Mouse (Mus musculus) regulatory T cell (primary cell): ENCODE measurements around the gene Hoxc5.

Source experiments
- in situ Hi-C: fragments of 300-600 bp; cut with MboI, MseI; formaldehyde crosslinking; loops from one replicate; pipeline ENCODE4 v1.15.1; 2025; ENCODE audit warnings: high pct_unique_total_duplicates

Gene Hoxc5

GRCm38 (mm10) chr15:103010847-103011555, 43.8 kb downstream of the Hoxc5 start:
- in situ Hi-C loops = no loop called here

GRCm38 (mm10) chr15:103011928-103012486, 44.8 kb downstream of the Hoxc5 start:
- in situ Hi-C loops = no loop called here

DNA sequence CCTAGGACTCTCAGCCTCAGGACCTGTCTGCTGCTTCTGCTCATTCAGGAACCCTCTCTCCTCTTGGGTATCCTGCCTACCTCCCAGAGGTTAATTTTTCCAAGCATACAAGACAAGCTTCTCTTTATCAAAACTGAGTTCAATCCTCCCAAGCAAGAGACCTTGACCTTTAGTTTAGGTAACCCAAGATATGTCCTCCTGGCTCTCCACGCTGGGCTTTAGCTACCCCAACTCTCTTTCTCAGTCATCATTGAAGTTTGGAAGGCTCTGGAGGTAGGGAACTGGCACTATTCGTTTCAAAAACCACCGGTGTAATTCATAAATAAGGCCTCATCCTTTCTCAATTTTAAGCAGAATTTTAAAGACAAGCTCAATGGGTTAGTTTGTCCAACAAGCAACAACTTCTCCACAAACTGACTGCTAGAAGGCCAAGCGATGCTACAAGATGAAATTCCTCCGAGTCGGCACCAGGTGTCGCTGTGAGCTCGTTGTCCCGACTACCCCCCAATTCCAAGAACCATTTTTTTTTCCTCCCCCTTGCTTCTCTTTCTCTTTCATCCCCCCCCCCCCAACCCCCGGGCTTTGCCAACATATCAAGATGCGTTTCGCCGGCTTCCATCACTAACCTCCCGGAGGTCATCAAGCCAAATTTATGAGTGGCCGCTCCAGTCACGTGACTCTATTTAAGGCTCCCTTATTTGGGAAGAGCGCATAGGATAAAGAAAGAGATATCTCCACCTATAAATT, 46.2 kb downstream of the Hoxc5 start:
- in situ Hi-C loops = no loop called here

DNA sequence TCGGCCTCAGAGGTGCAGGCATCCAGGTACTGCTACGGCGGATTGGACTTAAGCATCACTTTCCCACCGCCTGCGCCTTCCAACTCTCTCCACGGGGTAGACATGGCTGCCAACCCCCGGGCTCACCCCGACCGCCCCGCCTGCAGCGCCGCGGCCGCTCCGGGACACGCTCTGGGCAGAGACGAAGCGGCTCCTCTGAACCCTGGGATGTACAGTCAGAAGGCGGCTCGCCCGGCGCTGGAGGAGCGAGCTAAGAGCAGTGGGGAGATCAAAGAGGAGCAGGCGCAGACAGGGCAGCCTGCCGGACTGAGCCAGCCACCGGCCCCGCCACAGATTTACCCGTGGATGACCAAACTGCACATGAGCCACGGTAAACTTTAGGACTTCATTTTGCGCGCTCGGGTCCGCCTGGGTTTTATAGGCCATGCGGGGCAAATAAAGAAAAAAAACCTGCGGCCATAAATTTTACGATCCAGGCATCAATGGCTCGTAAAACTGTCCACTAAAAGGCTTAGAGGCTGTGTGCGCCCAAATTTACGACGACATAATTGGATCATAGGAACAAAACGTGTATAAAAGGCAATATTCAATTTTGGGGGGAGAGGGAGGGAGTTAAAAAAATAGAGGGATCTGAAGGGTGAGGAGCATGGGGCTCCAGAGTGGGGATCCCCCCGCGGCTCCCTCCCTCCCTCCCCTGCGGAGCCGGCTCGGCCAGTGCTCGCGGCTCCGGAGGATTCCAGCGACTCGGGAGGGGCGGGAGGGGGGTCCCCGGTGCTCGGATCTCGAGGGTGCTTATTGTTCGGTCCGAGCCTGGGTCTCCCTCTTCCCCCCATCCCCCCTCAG, 47.1 kb downstream of the Hoxc5 start:
- in situ Hi-C loops = no loop called here

- in situ Hi-C loops = no loop called here
Observed at GRCm38 (mm10) chr15:103015009-103015399, 47.8 kb downstream of the Hoxc5 start.

DNA sequence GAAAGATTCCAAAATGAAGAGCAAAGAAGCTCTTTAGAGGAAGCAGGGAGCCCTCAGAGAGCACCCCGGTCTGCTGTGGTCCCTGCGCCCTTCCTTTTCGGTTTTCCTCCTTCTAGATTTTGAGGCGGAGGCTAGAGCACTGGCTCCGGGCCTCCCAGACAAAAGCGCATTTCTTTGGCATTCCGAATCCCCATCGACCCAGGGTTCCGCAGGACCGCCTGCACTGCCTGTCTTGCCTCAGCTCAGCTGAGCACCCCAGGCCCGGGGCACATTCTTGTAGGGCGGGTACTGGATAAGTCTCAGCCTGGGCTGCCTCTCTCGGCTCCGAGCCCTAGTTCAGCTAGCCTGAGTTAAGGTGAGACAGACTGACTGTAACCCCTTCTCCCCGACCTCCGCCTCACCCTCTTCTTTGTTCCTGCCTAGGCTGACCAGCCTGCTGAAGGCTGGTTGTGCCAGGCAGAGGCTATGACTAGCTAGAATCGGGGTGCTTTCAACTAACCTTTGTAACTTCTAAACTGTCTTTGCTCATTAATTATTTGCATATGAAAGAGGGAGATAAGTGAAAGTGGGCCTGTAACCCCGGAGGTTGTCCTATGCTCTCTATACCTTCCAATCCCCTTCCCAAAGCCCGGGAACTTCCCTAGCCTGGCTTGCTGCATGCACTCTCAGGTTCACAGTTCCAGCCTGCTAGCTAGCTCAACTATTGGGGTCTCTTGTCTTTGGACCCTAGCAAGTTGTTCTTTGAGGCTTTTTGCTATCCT, 48.3 kb downstream of the Hoxc5 start:
- in situ Hi-C loops = no loop called here

DNA sequence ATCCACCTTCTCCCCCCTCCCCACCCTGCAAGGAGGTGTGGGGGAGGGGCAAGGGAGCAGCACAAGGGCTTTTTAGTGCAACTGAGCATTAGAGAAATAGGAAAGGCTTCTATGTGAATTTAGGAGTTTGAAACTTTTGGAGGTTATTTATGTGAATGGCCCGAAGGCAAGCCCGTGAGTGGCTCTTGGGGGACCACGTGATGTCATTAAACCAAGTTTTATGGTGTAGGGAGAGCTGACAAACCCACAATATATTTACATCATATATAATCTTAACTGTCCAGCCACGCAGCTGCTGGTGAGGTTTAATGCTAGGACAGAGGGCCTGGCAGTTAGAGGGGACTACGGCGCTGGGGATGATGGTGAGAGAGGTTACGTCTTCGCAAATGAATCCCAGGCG, 51.4 kb downstream of the Hoxc5 start, which contains the start of gene Hoxc4:
Gene Hoxc4, plus strand, starts transcription at position 299 of the 400 bp plus-strand sequence.
- in situ Hi-C loops = no loop called here

GRCm38 (mm10) chr15:103020899-103021418, 53.7 kb downstream of the Hoxc5 start:
- in situ Hi-C loops = no loop called here

GRCm38 (mm10) chr15:103021544-103021943, 54.3 kb downstream of the Hoxc5 start:
- in situ Hi-C loops = no loop called here

GRCm38 (mm10) chr15:103024131-103024530, 56.9 kb downstream of the Hoxc5 start:
- in situ Hi-C loops = no loop called here

- in situ Hi-C loops = no loop called here
Observed at GRCm38 (mm10) chr15:103027266-103028235, 60.3 kb downstream of the Hoxc5 start.

DNA sequence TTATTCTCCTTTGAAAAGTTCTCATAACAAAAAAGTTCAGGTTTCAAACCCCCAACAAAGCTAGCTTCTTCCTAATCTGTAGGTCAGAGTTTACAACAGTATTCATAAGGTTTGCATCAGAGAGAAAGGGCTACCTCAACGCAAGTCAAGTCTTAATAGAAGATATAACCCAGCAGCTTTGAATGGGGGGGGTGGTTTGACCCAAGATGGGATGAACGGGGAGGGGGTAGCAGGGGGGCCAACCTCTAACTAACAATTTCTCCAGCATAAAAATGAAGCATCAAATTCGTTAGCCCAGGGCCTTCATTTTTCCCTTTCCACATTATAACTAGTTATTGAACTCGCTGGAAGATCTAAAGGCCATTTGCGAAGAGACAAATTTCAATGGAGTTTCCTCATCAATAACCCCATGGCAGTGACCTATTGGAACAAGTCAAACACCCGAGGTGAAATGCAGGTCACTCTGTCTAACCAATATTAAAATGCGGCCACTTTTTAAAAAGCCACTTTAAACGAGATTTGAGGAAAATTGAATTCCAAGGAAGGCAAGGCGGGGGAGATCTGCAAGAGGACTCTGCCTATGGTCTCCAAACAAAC, 61.8 kb downstream of the Hoxc5 start:
- in situ Hi-C loops = no loop called here

DNA sequence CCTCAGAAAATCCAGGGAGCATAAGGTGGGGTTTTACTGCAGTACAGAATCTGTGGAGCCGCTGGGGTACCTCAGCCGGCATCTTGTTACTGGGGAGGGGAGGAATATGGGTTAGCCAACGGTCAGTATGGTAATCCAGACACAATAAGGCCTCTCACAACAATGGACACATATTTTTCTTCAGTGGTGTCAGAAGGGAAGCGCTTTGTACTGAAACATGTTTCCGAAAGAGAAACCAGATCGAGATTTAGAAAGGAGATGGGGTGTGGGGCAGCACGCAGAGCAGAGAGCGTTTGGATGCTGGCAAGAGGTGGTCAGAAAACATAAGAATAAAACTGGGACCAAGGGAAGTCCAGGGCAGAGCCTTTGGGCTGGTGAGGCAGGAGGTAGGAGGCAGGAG, 62.9 kb downstream of the Hoxc5 start:
- in situ Hi-C loops = no loop called here

GRCm38 (mm10) chr15:103032167-103032566, 64.9 kb downstream of the Hoxc5 start:
- in situ Hi-C loops = no loop called here

GRCm38 (mm10) chr15:103032646-103033575, 65.7 kb downstream of the Hoxc5 start:
- in situ Hi-C loops = no loop called here

- in situ Hi-C loops = no loop called here
Observed at GRCm38 (mm10) chr15:103034043-103034806, 67.0 kb downstream of the Hoxc5 start.

- in situ Hi-C loops = no loop called here
Observed at GRCm38 (mm10) chr15:103034807-103035547, 67.7 kb downstream of the Hoxc5 start.
